Mouse (Mus musculus) E14TG2a.4 (cell line): ENCODE measurements around the gene Mmp8.

Source experiments
- CTCF ChIP-seq: conservative IDR thresholded peaks from 2 replicates; pipeline ENCODE4 v1.5.1; 2014; ENCODE audit warnings: low read length
- NANOG ChIP-seq: IDR thresholded peaks from 2 replicates; pipeline ENCODE4 v1.6.1; 2014; ENCODE audit warnings: borderline replicate concordance, low read length, mixed read lengths

DNA sequence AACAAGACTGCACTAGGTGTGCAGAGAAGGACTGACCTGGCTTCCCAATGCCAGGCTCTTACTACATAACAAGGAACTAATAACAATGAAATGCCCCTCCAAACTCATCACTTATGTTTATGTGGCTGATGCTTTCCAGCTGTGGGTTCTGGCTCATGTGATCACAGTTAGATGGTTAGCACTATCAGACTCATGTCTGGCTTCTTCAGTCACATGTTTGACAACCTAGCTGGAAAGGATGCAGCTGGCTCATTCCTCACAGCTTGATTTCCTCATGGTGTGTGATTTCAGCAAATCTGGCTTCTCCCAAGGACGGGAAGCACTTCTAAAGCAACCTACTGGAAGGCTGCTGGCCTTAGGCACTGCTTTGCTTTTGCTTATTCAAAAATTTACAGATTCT is 12.8 kb upstream of the Mmp8 start:
- TF ChIP-seq CTCF, result no peak
- TF ChIP-seq NANOG, result no peak
